ENCODE assay signal across 7 mouse cellular contexts in genomic region chr2:163602101-163602971, GRCm38 (mm10). TPM values are rescaled to one million over a fixed set of nuclear protein-coding genes. Genes with fewer than 3 reads are reported as not detected.
DNase-seq lines count a peak whose midpoint lies in the region; ATAC-seq and TF ChIP-seq lines count a peak whose summit lies in the region.

Gene Ttpal, plus strand, starts transcription at chr2:163602314.

- DNase-seq in adrenal gland, adult 2 months: peak; percentile 92
- peak; percentile 80 for DNase-seq in embryo, embryonic 11.5 days (ENCODE audit: low read depth, low spot score)
- no peak for DNase-seq in gonadal fat pad, adult 2 months (ENCODE audit: low read depth)
- peak; percentile 88 for DNase-seq in left cerebral cortex, postnatal 4 days

- WGBS in intestine, postnatal 0 days: under 1% methylated on average over 57 of the region's 57 CpGs
- WGBS in midbrain, embryonic 12.5 days: 2% methylated on average over 56 of the region's 57 CpGs
- WGBS in small intestine, adult 2 months: under 1% methylated on average over 57 of the region's 57 CpGs

- TF ChIP-seq CTCF in intestine, postnatal 0 days (IDR thresholded peaks at IDR 0.05; ENCODE audit: low read depth): peak; percentile 83
- TF ChIP-seq CTCF in small intestine, adult 2 months (IDR thresholded peaks at IDR 0.05; ENCODE audit: extremely low read depth, insufficient read length, insufficient replicate concordance, low read depth, low read length): peak; percentile 78

- H3K4me2 ChIP-seq in intestine, postnatal 0 days (replicated peaks; ENCODE audit: low read depth): peak within 1 kb of the TSS; percentile 99
- peak within 1 kb of the TSS; percentile 96 for H3K4me2 ChIP-seq in midbrain, embryonic 12.5 days (replicated peaks)

- H3K27me3 ChIP-seq in intestine, postnatal 0 days (replicated peaks; ENCODE audit: control insufficient read depth, insufficient read depth, low read length): no peaks in the 10 kb centered on the region
- H3K27me3 ChIP-seq in midbrain, embryonic 12.5 days: no peaks in the 10 kb centered on the region
- no peaks in the 10 kb centered on the region for H3K27me3 ChIP-seq in small intestine, adult 2 months (ENCODE audit: control insufficient read depth, insufficient read depth, low read length)

- TF ChIP-seq POLR2A in small intestine, adult 2 months (IDR thresholded peaks at IDR 0.05; ENCODE audit: low read depth, low read length): peak; percentile 71

- peak within 1 kb of the TSS; percentile 90 for H3K9ac ChIP-seq in intestine, postnatal 0 days (ENCODE audit: low read depth, low read length)
- H3K9ac ChIP-seq in midbrain, embryonic 12.5 days (replicated peaks): peak within 1 kb of the TSS; percentile 70

- H3K36me3 ChIP-seq in intestine, postnatal 0 days (ENCODE audit: control insufficient read depth, insufficient read depth): 0 out of 2 replicates have a peak, but pooled peaks cover 5% of the 10 kb centered on the region
- 0 out of 2 replicates have a peak, but pooled peaks cover 3% of the 10 kb centered on the region for H3K36me3 ChIP-seq in midbrain, embryonic 12.5 days
- peaks cover 2% of the 10 kb centered on the region; the same call in 1 of the 2 replicates for H3K36me3 ChIP-seq in small intestine, adult 2 months (ENCODE audit: control insufficient read depth, insufficient read depth, low read length)

- peak; percentile 86 for ATAC-seq in intestine, postnatal 0 days
- ATAC-seq in midbrain, embryonic 12.5 days (ENCODE audit: low FRiP score, low read depth): peak; percentile 93

- no peaks in the 10 kb centered on the region for H3K9me3 ChIP-seq in intestine, postnatal 0 days (ENCODE audit: control insufficient read depth)
- H3K9me3 ChIP-seq in midbrain, embryonic 12.5 days: no peaks in the 10 kb centered on the region

- peaks cover 4% of the 10 kb centered on the region; the same call in 1 of the 2 replicates for H3K4me1 ChIP-seq in intestine, postnatal 0 days (replicated peaks; ENCODE audit: control insufficient read depth, insufficient read depth, low read length)
- peaks cover 10% of the 10 kb centered on the region for H3K4me1 ChIP-seq in midbrain, embryonic 12.5 days
- peaks cover 16% of the 10 kb centered on the region for H3K4me1 ChIP-seq in small intestine, adult 2 months (ENCODE audit: control insufficient read depth, insufficient read depth, insufficient read length, low read length)

- H3K27ac ChIP-seq in intestine, postnatal 0 days (ENCODE audit: low read depth, low read length): peak within 1 kb of the TSS; percentile 93
- H3K27ac ChIP-seq in midbrain, embryonic 12.5 days (replicated peaks): peak within 1 kb of the TSS; percentile 84
- H3K27ac ChIP-seq in small intestine, adult 2 months (ENCODE audit: insufficient read depth, low read depth, low read length): peak within 1 kb of the TSS; percentile 89

- intact Hi-C loops in left cerebral cortex, postnatal 4 days (cut with DNase I): no loop called here

- H3K4me3 ChIP-seq in intestine, postnatal 0 days (ENCODE audit: low read depth, low read length): peak within 1 kb of the TSS; percentile 92
- H3K4me3 ChIP-seq in midbrain, embryonic 12.5 days: peak within 1 kb of the TSS; percentile 65
- H3K4me3 ChIP-seq in small intestine, adult 2 months (ENCODE audit: low read depth, low read length): peak within 1 kb of the TSS; percentile 96

RNA-seq across cellular contexts. Expression of gene Ttpal, which starts in this region (rescaled TPM):
- total RNA-seq in adrenal gland, adult 2 months (2021): 10 to 100 TPM; 25.6 to 27.0 TPM
- 27.3 and 32.3 TPM in 2 replicates for polyA plus RNA-seq in adrenal gland, adult 2 months (2012; rRNA removed)
- polyA plus RNA-seq in gonadal fat pad, adult 2 months (2012; rRNA removed): 15.4 and 16.5 TPM in 2 replicates
- 10.4 and 10.9 TPM in 2 replicates for polyA plus RNA-seq in intestine, postnatal 0 days (2015; fragmentation: Nextera tagmentation; extraction: Ambion mirVana)
- 10 to 100 TPM; 40.1 to 46.8 TPM for total RNA-seq in left cerebral cortex, postnatal 4 days (2021)
- 52.3 and 53.2 TPM in 2 replicates for polyA plus RNA-seq in midbrain, embryonic 12.5 days (2016; fragmentation: Nextera tagmentation; extraction: Ambion mirVana)
- 8.3 and 16.0 TPM in 2 replicates for polyA plus RNA-seq in small intestine, adult 2 months (2012; rRNA removed)
